Mouse (Mus musculus) heart, postnatal 10 days (tissue): ENCODE measurements around the gene Dnajb11. TPM values are rescaled to one million over a fixed set of nuclear protein-coding genes. Genes with fewer than 3 reads are reported as not detected.

Experiments
- DNase-seq, 2 experiments: peaks; one replicate each; pipeline ENCODE4 v3.0.0; 2021
- intact Hi-C: fragments of 180-260 bp; cut with DNase I; formaldehyde crosslinking; loops from one replicate; pipeline ENCODE4 v1.15.1; 2025
- total RNA-seq, 2 experiments: library from RNA; stranded (reverse); gene quantifications; 2 replicates each; pipeline ENCODE4 v1.2.3; 2021

The Dnajb11 gene
- total RNA-seq, 2 experiments from 2014 or later: 59.6 to 65.5 TPM

DNA sequence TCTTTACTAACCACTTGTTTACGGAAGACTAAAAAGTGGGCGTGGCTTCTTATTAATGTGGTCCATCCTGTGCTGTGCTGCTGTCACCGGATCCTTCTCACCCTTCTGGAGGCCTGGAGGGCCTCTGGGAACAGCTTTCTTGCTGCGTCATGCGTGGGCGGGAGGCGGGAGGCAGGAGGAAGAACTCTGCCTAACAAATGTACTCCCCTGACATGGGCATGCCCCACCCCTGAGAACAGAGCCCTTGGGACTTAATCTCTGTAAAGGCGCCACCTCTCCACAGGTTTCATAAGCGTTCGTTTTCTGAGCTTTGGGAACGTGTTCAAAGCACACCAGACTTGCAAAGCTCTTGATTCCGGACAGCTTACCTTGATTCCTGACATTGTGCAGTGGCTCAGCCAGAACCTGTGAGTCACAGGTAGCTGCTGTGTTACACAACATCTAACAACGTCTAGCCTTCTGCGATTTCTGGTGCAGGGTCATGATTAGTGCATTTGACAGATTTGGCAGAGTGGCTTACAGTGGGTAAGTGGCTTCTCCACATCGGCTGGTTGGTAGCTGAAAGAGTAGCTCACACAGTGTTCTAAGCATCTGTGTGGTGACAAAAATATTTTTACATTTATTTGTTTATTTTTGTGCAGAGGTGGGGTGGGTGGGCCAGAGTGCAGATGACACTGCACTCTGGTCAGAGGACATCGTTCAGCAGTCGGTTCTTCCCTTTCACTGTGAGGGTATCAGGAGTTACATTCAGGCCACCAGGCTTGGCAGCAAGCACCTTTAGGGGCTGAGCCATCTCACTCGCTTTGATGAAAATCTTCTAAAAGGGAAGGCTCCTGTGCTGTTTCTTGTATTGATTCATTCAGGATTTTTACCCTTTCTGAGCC lies 62.6 kb downstream of the Dnajb11 start:
- DNase-seq: peak; percentile 8 to 23
- intact Hi-C loops: no loop called here

DNA sequence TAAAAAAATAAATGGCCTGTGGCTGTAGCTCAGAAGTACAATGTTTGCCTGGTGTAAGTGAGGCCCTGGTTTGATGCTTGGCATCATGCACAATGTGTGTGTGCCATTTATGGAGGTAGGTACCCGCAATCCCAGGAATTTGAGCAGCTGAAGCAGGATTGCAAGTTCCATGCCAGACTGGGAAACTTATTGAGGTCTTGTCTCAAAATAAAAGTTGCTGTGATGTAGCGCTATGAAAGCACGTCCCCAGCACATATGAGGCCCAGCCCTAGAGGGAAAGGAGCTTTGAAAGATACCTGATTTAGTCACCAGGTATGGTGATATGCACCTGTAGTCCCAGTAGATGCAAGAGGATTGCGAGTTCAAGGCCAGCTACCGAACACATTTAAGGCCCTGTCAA lies 64.1 kb downstream of the Dnajb11 start:
- DNase-seq: no peak
- intact Hi-C loops: no loop called here

DNA sequence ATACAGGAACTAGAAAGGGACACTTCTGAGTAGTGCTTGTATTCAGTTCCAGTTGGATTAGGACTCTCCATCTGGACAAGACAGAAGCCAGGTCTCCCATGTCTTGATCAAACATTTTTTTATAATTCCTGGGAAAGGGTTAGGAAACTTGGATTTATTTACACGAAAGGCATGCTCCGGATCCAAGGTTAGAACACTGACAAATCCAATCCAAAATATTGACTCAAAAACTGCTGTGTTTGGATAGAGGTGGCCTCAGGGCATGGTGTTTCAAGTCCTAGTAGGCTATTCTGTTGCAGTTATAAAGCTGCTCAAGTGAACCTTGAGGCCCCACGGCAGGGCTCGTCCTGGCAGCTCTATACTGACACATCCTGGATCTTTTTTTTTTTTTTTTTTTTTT lies 64.8 kb downstream of the Dnajb11 start:
- intact Hi-C loops: no loop called here

More for the DNA sequence above, 64.8 kb downstream of the Dnajb11 start:
- DNase-seq: no peak

Other genes starting within 250 kb of the Dnajb11 start
- gene Dgkg, start 200.6 kb upstream of the Dnajb11 start, total RNA-seq: under 1 TPM; 0.62 to 0.84 TPM
- not detected for gene Crygs, start 46.3 kb upstream of the Dnajb11 start, total RNA-seq
- gene Tbccd1, start 176 bp upstream of the Dnajb11 start, total RNA-seq: 10 to 100 TPM in 1 of 2 experiments, 1 to 10 TPM in 1; 9.1 to 10.9 TPM
- 1 to 10 TPM; 6.5 to 9.3 TPM for gene Ahsg, start 33.4 kb downstream of the Dnajb11 start, total RNA-seq
- not detected for gene Fetub, start 60.5 kb downstream of the Dnajb11 start, total RNA-seq
- not detected for gene Hrg, start 93.2 kb downstream of the Dnajb11 start, total RNA-seq
- gene Kng2, start 171.6 kb downstream of the Dnajb11 start, total RNA-seq: under 1 TPM; 0.22 to 0.48 TPM
- gene Kng1, start 200.0 kb downstream of the Dnajb11 start, total RNA-seq: not detected
- 100 to 1,000 TPM; 228 to 269 TPM for gene Eif4a2, start 249.6 kb downstream of the Dnajb11 start, total RNA-seq